Mouse (Mus musculus) G1E (cell line): ENCODE measurements around the gene Tex261.

Experiments
- CTCF ChIP-seq: IDR thresholded peaks from 2 replicates; pipeline ENCODE4 v1.5.1; 2012; ENCODE audit warnings: low read depth, low read length, inconsistent platforms, mixed read lengths
- GATA1 ChIP-seq: IDR thresholded peaks from 2 replicates; pipeline ENCODE4 v1.6.1; 2012; ENCODE audit warnings: borderline replicate concordance, low read length, inconsistent platforms, mixed read lengths
- POLR2AphosphoS5 ChIP-seq: IDR thresholded peaks from 2 replicates; pipeline ENCODE4 v1.6.1; 2012; ENCODE audit warnings: low read depth, low read length, inconsistent platforms; ENCODE audit not compliant: insufficient replicate concordance

- no peak for TF ChIP-seq CTCF
- TF ChIP-seq POLR2AphosphoS5 = no peak
- no peak for TF ChIP-seq GATA1
Measured at GRCm38 (mm10) chr6:83818996-83819395, 43.4 kb upstream of the Tex261 start.
